Mouse (Mus musculus): ENCODE results near the gene Hba-x.

DNA sequence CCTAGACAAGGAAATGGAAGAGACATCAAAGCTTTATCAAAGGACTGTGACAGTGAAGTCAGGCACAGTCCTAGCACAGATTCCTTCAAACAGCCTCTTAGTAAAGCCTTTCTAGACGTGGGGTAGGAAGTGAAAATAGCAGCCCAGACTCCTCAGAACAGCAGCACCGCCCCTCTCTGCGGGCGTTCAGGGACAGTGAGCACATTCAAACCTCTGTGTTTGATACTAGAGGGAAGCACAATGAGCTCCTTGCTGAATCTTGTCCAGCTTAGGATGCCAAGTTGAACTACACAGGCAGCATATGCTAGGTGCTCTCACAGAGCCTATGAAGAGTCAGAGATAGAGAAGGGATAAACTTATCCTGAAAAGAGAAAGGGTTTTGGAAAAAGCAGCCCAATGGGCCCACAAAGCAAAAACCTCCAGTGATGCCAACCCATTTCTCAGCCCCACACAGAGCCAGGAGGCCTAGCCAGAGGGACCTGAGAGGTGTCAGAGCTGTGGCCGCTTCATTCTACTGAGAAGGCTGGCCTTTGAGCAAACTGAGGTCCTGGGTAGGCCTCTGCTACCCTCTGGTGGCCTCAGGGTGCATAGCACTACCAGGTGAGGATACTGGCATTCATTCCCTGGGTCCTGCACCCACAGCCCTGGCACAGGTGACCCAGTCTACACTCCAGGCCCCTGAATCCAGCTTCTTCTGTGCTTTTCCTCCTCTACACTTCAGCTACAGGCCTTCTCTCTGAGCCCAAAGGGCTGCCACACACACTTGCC, 37.9 kb upstream of the Hba-x start:
- TF ChIP-seq GATA1 (IDR thresholded peaks at IDR 0.05; ENCODE audit: borderline replicate concordance, low read length) (no peak), FLI1 (IDR thresholded peaks at IDR 0.05; ENCODE audit: low read length) (no peak)

Measured in megakaryocyte, embryonic 14.5 days (primary cell).